Mouse (Mus musculus): Measurements from ENCODE around the gene Grb7. TPM values are rescaled to one million over a fixed set of nuclear protein-coding genes. Genes with fewer than 3 reads are reported as not detected.
A peak's percentile ranks its signal among the peaks of the same experiment; 100 is the strongest.

The Grb7 gene
- polyA plus RNA-seq (2015; fragmentation: Nextera tagmentation; extraction: Ambion mirVana), result 0.21 and 0.24 TPM in 2 replicates

DNA sequence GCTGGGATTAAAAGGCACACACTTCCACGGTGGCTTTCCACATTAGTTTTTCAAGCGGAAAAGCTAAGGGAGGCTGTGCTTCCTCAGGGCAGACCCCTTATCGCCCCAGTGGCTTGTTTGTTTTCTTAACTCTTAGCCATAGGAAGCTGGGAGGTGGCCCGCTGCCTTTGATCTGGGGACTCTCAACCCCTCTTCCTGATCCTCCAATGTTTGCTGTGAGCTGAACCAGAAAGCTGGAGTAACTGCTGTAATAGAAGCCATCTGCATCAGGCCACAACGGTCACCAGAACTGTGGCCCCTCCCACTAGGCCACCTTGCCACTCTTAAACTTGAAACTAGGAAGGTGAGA is at the start of gene Grb7:
TSS of gene Grb7 (plus strand) at position 182 of the 349 bp plus-strand sequence.
- H3K9me3 ChIP-seq, result no peaks in the 10 kb centered on the region
- peaks cover 6% of the 10 kb centered on the region for H3K4me1 ChIP-seq (replicated peaks)
- no peaks in the 10 kb centered on the region for H3K36me3 ChIP-seq
- no peak within 1 kb of the TSS for H3K9ac ChIP-seq (replicated peaks)
- H3K4me3 ChIP-seq (replicated peaks), result no peak within 1 kb of the TSS
- H3K4me2 ChIP-seq (replicated peaks), result peak within 1 kb of the TSS; percentile 5; the same call in 1 of the 2 replicates
- H3K27me3 ChIP-seq, result peaks cover 43% of the 10 kb centered on the region
- ATAC-seq, result no peak
- H3K27ac ChIP-seq, result no peak within 1 kb of the TSS
- WGBS, result 11% methylated on average over 5 of the region's 5 CpGs

GRCm38 (mm10) chr11:98397946-98398345 is 48.2 kb upstream of the Grb7 start:
- no peak for ATAC-seq
- Histone ChIP-seq H3K9ac (replicated peaks) (no peak overlapping the region), H3K36me3 (peaks cover 7% of the 10 kb centered on the region), H3K4me1 (replicated peaks) (peaks cover 32% of the 10 kb centered on the region), H3K4me2 (replicated peaks) (no peak overlapping the region), H3K27me3 (no peaks in the 10 kb centered on the region), H3K4me3 (replicated peaks) (no peak overlapping the region), H3K9me3 (no peaks in the 10 kb centered on the region), H3K27ac (no peak overlapping the region)
- WGBS, result 87% methylated on average over 7 of the region's 7 CpGs

DNA sequence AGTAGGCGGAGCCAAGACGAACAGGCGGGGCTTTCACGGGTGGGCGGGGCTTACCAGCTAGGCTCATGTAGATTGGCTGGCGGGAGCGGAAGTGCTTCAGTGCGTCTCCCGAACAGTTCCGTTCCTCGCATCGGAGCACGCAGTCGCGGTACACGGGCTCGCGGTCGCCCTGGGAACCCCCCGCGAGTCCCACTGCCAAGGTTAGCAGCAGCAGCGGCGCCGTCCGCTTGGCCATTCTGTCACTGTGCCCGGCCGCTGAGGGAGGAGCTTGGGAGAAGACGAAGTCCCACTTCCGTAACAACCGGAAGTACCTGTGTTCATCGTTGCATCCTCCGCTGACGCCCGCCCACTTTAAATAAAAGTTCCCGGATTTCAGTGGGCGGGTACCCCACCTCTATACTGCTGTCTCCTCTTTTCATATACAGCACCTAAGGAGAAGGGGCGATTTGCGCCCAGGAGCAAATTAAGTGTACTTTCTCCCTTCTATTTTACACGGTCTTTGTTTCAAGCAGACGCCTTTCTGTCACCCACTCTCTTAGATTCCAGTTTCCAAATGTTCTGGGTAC is 46.0 kb upstream of the Grb7 start, which contains the start of gene Pgap3:
TSS of gene Pgap3 (minus strand) at position 330 of the 566 bp plus-strand sequence.
- Histone ChIP-seq H3K27ac (peak within 1 kb of the TSS; percentile 98), H3K36me3 (peaks cover 7% of the 10 kb centered on the region), H3K4me3 (replicated peaks) (peak within 1 kb of the TSS; percentile 64), H3K4me1 (replicated peaks) (peaks cover 14% of the 10 kb centered on the region), H3K27me3 (peaks cover 12% of the 10 kb centered on the region), H3K9me3 (no peaks in the 10 kb centered on the region), H3K9ac (replicated peaks) (peak within 1 kb of the TSS; percentile 76), H3K4me2 (replicated peaks) (peak within 1 kb of the TSS; percentile 68)
- ATAC-seq, result peak; percentile 94
- under 1% methylated on average over 40 of the region's 40 CpGs for WGBS

DNA sequence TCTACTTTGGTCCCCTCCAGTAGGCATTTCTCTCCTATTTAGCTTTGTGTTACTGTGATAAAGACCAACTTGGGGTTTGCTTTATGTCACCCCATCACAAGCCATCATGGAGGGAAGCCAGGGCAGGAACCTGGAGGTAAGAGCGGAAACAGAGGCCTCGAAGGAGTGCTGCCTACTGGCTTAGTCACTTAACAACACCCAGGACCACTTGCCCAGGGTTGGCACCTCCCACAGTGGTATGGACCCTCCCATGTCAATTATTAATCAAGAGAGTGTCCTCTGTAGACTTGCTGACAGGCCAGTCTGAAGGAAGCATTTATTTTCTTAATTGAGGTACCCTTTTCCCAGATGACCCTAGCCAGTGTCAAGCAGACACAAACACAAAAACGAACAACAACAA is 45.4 kb upstream of the Grb7 start:
- H3K27me3 ChIP-seq, result peaks cover 12% of the 10 kb centered on the region
- no peaks in the 10 kb centered on the region for H3K9me3 ChIP-seq
- H3K4me3 ChIP-seq (replicated peaks), result peak overlapping the region; percentile 64
- WGBS, result 64% methylated on average over 3 of the region's 3 CpGs
- H3K4me1 ChIP-seq (replicated peaks), result peaks cover 14% of the 10 kb centered on the region
- peak overlapping the region; percentile 98 for H3K27ac ChIP-seq
- peak overlapping the region; percentile 68 for H3K4me2 ChIP-seq (replicated peaks)
- H3K36me3 ChIP-seq, result peaks cover 7% of the 10 kb centered on the region
- peak overlapping the region; percentile 76 for H3K9ac ChIP-seq (replicated peaks)
- no peak for ATAC-seq

GRCm38 (mm10) chr11:98406621-98407020 is 39.6 kb upstream of the Grb7 start:
- Histone ChIP-seq H3K4me1 (replicated peaks) (peaks cover 11% of the 10 kb centered on the region; the same call in 1 of the 2 replicates), H3K27ac (no peak overlapping the region), H3K36me3 (no peaks in the 10 kb centered on the region), H3K9ac (replicated peaks) (no peak overlapping the region), H3K4me3 (replicated peaks) (no peak overlapping the region), H3K4me2 (replicated peaks) (no peak overlapping the region), H3K27me3 (peaks cover 30% of the 10 kb centered on the region), H3K9me3 (no peaks in the 10 kb centered on the region)
- 73% methylated on average over 6 of the region's 6 CpGs for WGBS
- ATAC-seq, result no peak

GRCm38 (mm10) chr11:98408872-98409271 is 37.3 kb upstream of the Grb7 start:
- Histone ChIP-seq H3K9me3 (no peaks in the 10 kb centered on the region), H3K27me3 (peaks cover 45% of the 10 kb centered on the region), H3K4me1 (replicated peaks) (peaks cover 32% of the 10 kb centered on the region), H3K4me2 (replicated peaks) (peak overlapping the region; percentile 21; the same call in 1 of the 2 replicates), H3K9ac (replicated peaks) (no peak overlapping the region; the same call in 1 of the 2 replicates), H3K4me3 (replicated peaks) (no peak overlapping the region), H3K27ac (no peak overlapping the region), H3K36me3 (no peaks in the 10 kb centered on the region)
- WGBS, result 51% methylated on average over 8 of the region's 8 CpGs
- ATAC-seq, result no peak

GRCm38 (mm10) chr11:98409341-98409822 is 36.8 kb upstream of the Grb7 start:
- peak; percentile 49; the same call in 1 of the 2 replicates for ATAC-seq
- Histone ChIP-seq H3K4me3 (replicated peaks) (no peak overlapping the region), H3K4me2 (replicated peaks) (peak overlapping the region; percentile 21)

DNA sequence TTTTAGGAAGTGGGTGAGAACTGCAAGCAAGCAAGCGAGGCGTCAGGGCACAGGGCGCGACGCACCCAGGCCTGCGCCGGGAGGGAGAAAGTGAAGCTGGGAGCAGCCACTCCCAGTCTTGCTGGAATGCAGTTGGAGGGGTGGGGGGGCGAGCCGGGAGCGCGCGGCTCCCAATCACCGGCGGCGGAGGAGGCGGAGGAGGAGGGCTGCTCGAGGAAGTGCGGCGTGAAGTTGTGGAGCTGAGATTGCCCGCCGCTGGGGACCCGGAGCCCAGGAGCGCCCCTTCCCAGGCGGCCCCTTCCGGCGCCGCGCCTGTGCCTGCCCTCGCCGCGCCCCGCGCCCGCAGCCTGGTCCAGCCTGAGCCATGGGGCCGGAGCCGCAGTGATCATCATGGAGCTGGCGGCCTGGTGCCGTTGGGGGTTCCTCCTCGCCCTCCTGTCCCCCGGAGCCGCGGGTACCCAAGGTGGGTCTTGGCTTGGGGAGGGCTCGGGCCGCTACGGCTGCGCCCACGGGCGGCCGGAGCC is 33.9 kb upstream of the Grb7 start, which contains the start of gene Erbb2:
TSS of gene Erbb2 (plus strand) at position 198 of the 524 bp plus-strand sequence.
- Histone ChIP-seq H3K36me3 (no peaks in the 10 kb centered on the region), H3K9ac (replicated peaks) (peak within 1 kb of the TSS; percentile 78), H3K27ac (peak within 1 kb of the TSS; percentile 65), H3K27me3 (peaks cover 48% of the 10 kb centered on the region), H3K9me3 (no peaks in the 10 kb centered on the region), H3K4me3 (replicated peaks) (peak within 1 kb of the TSS; percentile 66), H3K4me2 (replicated peaks) (peak within 1 kb of the TSS; percentile 98), H3K4me1 (replicated peaks) (peaks cover 37% of the 10 kb centered on the region)
- WGBS, result under 1% methylated on average over 31 of the region's 49 CpGs
- ATAC-seq, result peak; percentile 72

More at GRCm38 (mm10) chr11:98409341-98409822, 36.8 kb upstream of the Grb7 start:
- Histone ChIP-seq H3K36me3 (no peaks in the 10 kb centered on the region), H3K27ac (no peak overlapping the region), H3K9ac (replicated peaks) (no peak overlapping the region; the same call in 1 of the 2 replicates), H3K27me3 (peaks cover 48% of the 10 kb centered on the region), H3K4me1 (replicated peaks) (peaks cover 37% of the 10 kb centered on the region), H3K9me3 (no peaks in the 10 kb centered on the region)
- WGBS, result 3% methylated on average over 10 of the region's 10 CpGs

DNA sequence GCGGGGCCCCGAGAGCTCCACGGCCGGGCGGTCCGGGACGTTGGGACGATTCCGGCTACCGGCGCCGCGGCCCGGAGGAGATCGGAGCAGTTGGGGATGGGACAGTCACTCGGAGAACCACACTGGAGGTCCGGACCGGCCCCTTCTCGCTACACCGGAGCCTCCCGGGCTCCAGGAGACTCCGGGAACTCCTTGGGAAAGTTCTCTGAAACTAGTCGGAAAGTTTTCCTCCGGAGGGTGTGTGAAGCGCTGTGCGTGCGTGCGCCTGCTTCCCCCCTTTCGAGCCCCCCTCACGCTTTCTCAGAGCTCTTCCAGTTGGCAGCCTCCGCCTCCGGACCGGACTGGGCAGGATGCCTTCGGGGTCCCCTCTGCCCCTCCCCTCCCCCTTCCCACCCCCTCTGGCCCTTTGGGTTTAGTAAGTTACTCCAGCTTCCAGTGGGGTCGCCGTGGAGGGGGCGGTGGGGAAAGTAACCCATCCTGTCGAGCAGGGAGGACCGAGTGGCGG is 33.3 kb upstream of the Grb7 start:
- Histone ChIP-seq H3K4me2 (replicated peaks) (peak overlapping the region; percentile 98), H3K9ac (replicated peaks) (peak overlapping the region; percentile 78), H3K27me3 (peaks cover 48% of the 10 kb centered on the region), H3K4me1 (replicated peaks) (peaks cover 37% of the 10 kb centered on the region), H3K36me3 (no peaks in the 10 kb centered on the region), H3K4me3 (replicated peaks) (peak overlapping the region; percentile 66), H3K9me3 (no peaks in the 10 kb centered on the region), H3K27ac (peak overlapping the region; percentile 65)
- whole genome bisulfite sequencing, result 0% methylated on average over 39 of the region's 40 CpGs
- peak; percentile 46 for ATAC-seq

- ATAC-seq, result no peak
- Histone ChIP-seq H3K4me3 (replicated peaks) (peak overlapping the region; percentile 66), H3K27ac (no peak overlapping the region), H3K4me2 (replicated peaks) (peak overlapping the region; percentile 98), H3K36me3 (no peaks in the 10 kb centered on the region), H3K27me3 (peaks cover 48% of the 10 kb centered on the region), H3K4me1 (replicated peaks) (peaks cover 37% of the 10 kb centered on the region), H3K9me3 (no peaks in the 10 kb centered on the region), H3K9ac (replicated peaks) (no peak overlapping the region; the same call in 1 of the 2 replicates)
- 35% methylated on average over 7 of the region's 7 CpGs for WGBS
These were observed 32.5 kb upstream of the Grb7 start for GRCm38 (mm10) chr11:98413731-98414130.

DNA sequence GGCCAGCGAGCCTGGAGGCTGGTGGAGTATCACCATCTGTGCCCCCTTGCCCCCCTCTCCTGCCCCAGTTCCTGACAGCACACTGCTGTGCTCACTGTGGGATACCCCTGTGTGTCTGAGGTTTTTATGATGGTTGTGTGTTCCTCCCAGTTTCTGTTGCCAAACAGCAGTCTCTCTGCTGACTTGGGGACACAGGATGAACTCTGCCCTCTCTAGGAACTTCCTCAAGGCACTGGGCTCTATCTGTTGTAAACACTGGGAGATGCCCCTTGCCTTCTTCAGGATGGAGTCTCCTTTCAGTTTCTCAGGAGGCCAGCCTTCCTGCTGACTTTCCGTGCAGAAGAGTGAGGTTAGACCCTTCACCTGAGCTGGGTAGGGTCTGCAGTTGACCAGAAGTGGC is 32.0 kb upstream of the Grb7 start:
- Histone ChIP-seq H3K9ac (replicated peaks) (no peak overlapping the region; the same call in 1 of the 2 replicates), H3K4me2 (replicated peaks) (peak overlapping the region; percentile 98), H3K4me3 (replicated peaks) (no peak overlapping the region), H3K4me1 (replicated peaks) (peaks cover 32% of the 10 kb centered on the region), H3K36me3 (no peaks in the 10 kb centered on the region), H3K9me3 (no peaks in the 10 kb centered on the region), H3K27me3 (peaks cover 48% of the 10 kb centered on the region), H3K27ac (no peak overlapping the region)
- ATAC-seq, result no peak
- WGBS, result 22% methylated on average over 2 of the region's 2 CpGs

DNA sequence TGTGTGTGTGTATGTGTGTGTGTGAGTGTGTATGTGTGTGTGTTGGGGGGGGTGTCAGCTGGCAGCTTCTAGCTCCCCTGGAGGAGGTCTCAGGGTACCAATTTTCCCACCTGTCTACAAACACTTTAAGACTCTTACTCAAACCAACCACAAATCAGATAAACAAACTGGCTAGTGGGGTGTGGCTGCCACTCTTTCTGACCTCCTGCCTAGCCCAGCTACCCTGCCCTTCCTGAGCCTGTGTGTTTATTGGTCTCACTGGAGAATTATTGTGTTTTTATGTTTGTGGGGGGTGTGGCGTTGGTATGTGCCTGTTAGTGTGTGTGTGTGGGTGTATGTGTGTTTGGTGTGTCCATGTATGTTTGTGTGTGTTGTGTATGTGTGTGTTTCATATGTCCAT is 29.1 kb upstream of the Grb7 start:
- peaks cover 23% of the 10 kb centered on the region for H3K4me1 ChIP-seq (replicated peaks)
- H3K4me3 ChIP-seq (replicated peaks), result no peak overlapping the region
- H3K9ac ChIP-seq (replicated peaks), result no peak overlapping the region
- H3K4me2 ChIP-seq (replicated peaks), result no peak overlapping the region
- WGBS, result 81% methylated on average over 1 of the region's 1 CpGs
- peaks cover 27% of the 10 kb centered on the region for H3K27me3 ChIP-seq
- no peak for ATAC-seq
- H3K27ac ChIP-seq, result no peak overlapping the region
- H3K36me3 ChIP-seq, result no peaks in the 10 kb centered on the region
- no peaks in the 10 kb centered on the region for H3K9me3 ChIP-seq

Data from midbrain, embryonic 13.5 days (tissue).